Mouse (Mus musculus) forebrain, embryonic 12.5 days (tissue): Measurements from ENCODE around the gene Sema4a. TPM values are rescaled to one million over a fixed set of nuclear protein-coding genes. Genes with fewer than 3 reads are reported as not detected.

Experiments
- ATAC-seq: fragments of 200-750 bp; cut with Nextera tagmentation; 2 replicates; pipeline ENCODE4 v1.8.0; 2017; ENCODE audit warnings: moderate TSS enrichment; ENCODE audit not compliant: low FRiP score
- H3K27ac ChIP-seq: fragments of 300-500 bp; sonication (generic); 2 replicates; pipeline ENCODE4 v1.5.1; 2016; ENCODE audit warnings: mild to moderate bottlenecking
- H3K27me3 ChIP-seq: fragments of 300-500 bp; sonication (generic); 2 replicates; pipeline ENCODE4 v1.6.1; 2016; ENCODE audit warnings: mild to moderate bottlenecking
- H3K36me3 ChIP-seq: fragments of 300-500 bp; sonication (generic); replicated peaks from 2 replicates; pipeline ENCODE4 v1.6.1; 2016; ENCODE audit warnings: mild to moderate bottlenecking
- H3K4me1 ChIP-seq: fragments of 300-500 bp; sonication (generic); 2 replicates; pipeline ENCODE4 v1.6.1; 2016
- H3K4me2 ChIP-seq: fragments of 300-500 bp; sonication (generic); 2 replicates; pipeline ENCODE4 v1.6.1; 2016; ENCODE audit warnings: mild to moderate bottlenecking, moderate library complexity
- H3K4me3 ChIP-seq: fragments of 300-500 bp; sonication (generic); replicated peaks from 2 replicates; pipeline ENCODE4 v1.5.1; 2016; ENCODE audit warnings: mild to moderate bottlenecking
- H3K9ac ChIP-seq: fragments of 300-500 bp; sonication (generic); 2 replicates; pipeline ENCODE4 v1.6.1; 2016; ENCODE audit warnings: mild to moderate bottlenecking
- H3K9me3 ChIP-seq: fragments of 300-500 bp; sonication (generic); 2 replicates; pipeline ENCODE4 v1.6.1; 2016
- WGBS: fragments of 180-500 bp; shearing (Covaris S2); methylation state at CpG from one replicate; pipeline ENCODE4 v1.1.7; 2016; 5-methylcytosine and 5-hydroxymethylcytosine counted together
- polyA plus RNA-seq: library from polyadenylated mRNA; unstranded; fragments of >200 nt; fragmentation: Nextera tagmentation; extraction: Ambion mirVana; gene quantifications from 2 replicates; pipeline ENCODE4 v1.2.1, GENCODE M21; 2016

Gene Sema4a
- polyA plus RNA-seq, 1 experiment from 2014 or later, result 15.3 TPM

- peak; percentile 81 for ATAC-seq
- H3K4me1 ChIP-seq, result no peaks in the 10 kb centered on the region
- H3K9me3 ChIP-seq, result no peaks in the 10 kb centered on the region
- H3K4me3 ChIP-seq, result no peak overlapping the region
- 27% methylated on average over 16 of the region's 16 CpGs for WGBS
- H3K27ac ChIP-seq, result no peak overlapping the region
- H3K4me2 ChIP-seq, result no peak overlapping the region
- H3K36me3 ChIP-seq, result no peaks in the 10 kb centered on the region
- peaks cover 16% of the 10 kb centered on the region for H3K27me3 ChIP-seq
- H3K9ac ChIP-seq, result no peak overlapping the region
These were observed 6.3 kb upstream of the Sema4a start for GRCm38 (mm10) chr3:88467116-88467824.

GRCm38 (mm10) chr3:88465127-88465526 lies 4.1 kb upstream of the Sema4a start:
- peaks cover 24% of the 10 kb centered on the region for H3K27me3 ChIP-seq
- H3K4me2 ChIP-seq, result no peak overlapping the region
- no peak overlapping the region for H3K9ac ChIP-seq
- H3K9me3 ChIP-seq, result no peaks in the 10 kb centered on the region
- ATAC-seq, result no peak
- H3K27ac ChIP-seq, result no peak overlapping the region
- no peak overlapping the region for H3K4me3 ChIP-seq
- no peaks in the 10 kb centered on the region for H3K36me3 ChIP-seq
- 87% methylated on average over 2 of the region's 2 CpGs for WGBS
- peaks cover 9% of the 10 kb centered on the region; the same call in 1 of the 2 replicates for H3K4me1 ChIP-seq

- H3K9me3 ChIP-seq, result no peaks in the 10 kb centered on the region
- no peak for ATAC-seq
- H3K4me2 ChIP-seq, result no peak overlapping the region
- no peak overlapping the region for H3K9ac ChIP-seq
- H3K4me3 ChIP-seq, result no peak overlapping the region
- H3K27ac ChIP-seq, result no peak overlapping the region
- no peaks in the 10 kb centered on the region for H3K36me3 ChIP-seq
- H3K4me1 ChIP-seq, result peaks cover 9% of the 10 kb centered on the region; the same call in 1 of the 2 replicates
- peaks cover 28% of the 10 kb centered on the region for H3K27me3 ChIP-seq
- 54% methylated on average over 3 of the region's 3 CpGs for WGBS
These were observed 3.4 kb upstream of the Sema4a start for GRCm38 (mm10) chr3:88464425-88464824.

GRCm38 (mm10) chr3:88460029-88460428 lies 953 bp downstream of the Sema4a start:
- Histone ChIP-seq H3K27me3 (peaks cover 20% of the 10 kb centered on the region; the same call in 1 of the 2 replicates), H3K27ac (no peak overlapping the region), H3K4me3 (no peak overlapping the region), H3K4me2 (no peak overlapping the region), H3K4me1 (peaks cover 33% of the 10 kb centered on the region), H3K36me3 (no peaks in the 10 kb centered on the region), H3K9ac (no peak overlapping the region), H3K9me3 (no peaks in the 10 kb centered on the region)
- ATAC-seq, result no peak
- WGBS, result 74% methylated on average over 5 of the region's 5 CpGs

- peaks cover 33% of the 10 kb centered on the region for H3K4me1 ChIP-seq
- 2% methylated on average over 14 of the region's 14 CpGs for WGBS
- H3K27me3 ChIP-seq, result peaks cover 21% of the 10 kb centered on the region; the same call in 1 of the 2 replicates
- no peaks in the 10 kb centered on the region for H3K9me3 ChIP-seq
- peak overlapping the region; percentile 50 for H3K9ac ChIP-seq
- ATAC-seq, result peak; percentile 87
- H3K4me3 ChIP-seq, result peak overlapping the region; percentile 40
- peak overlapping the region; percentile 69 for H3K27ac ChIP-seq
- no peaks in the 10 kb centered on the region for H3K36me3 ChIP-seq
- peak overlapping the region; percentile 55 for H3K4me2 ChIP-seq
These were observed 2.2 kb downstream of the Sema4a start for GRCm38 (mm10) chr3:88458778-88459219.

- peak overlapping the region; percentile 55 for H3K4me2 ChIP-seq
- H3K27ac ChIP-seq, result no peak overlapping the region
- peaks cover 19% of the 10 kb centered on the region; the same call in 1 of the 2 replicates for H3K27me3 ChIP-seq
These were observed 4.0 kb downstream of the Sema4a start for GRCm38 (mm10) chr3:88456746-88457532.

GRCm38 (mm10) chr3:88456313-88456712 lies 4.7 kb downstream of the Sema4a start:
- 0 out of 2 replicates have a peak, but pooled peaks cover 6% of the 10 kb centered on the region for H3K36me3 ChIP-seq
- no peak overlapping the region for H3K4me3 ChIP-seq
- no peak overlapping the region for H3K4me2 ChIP-seq
- ATAC-seq, result no peak
- no peak overlapping the region for H3K27ac ChIP-seq
- H3K4me1 ChIP-seq, result peaks cover 34% of the 10 kb centered on the region
- H3K9me3 ChIP-seq, result no peaks in the 10 kb centered on the region
- no peak overlapping the region for H3K9ac ChIP-seq
- H3K27me3 ChIP-seq, result peaks cover 17% of the 10 kb centered on the region; the same call in 1 of the 2 replicates
- WGBS, result 96% methylated on average over 8 of the region's 8 CpGs

More at GRCm38 (mm10) chr3:88456746-88457532, 4.0 kb downstream of the Sema4a start:
- no peak overlapping the region for H3K4me3 ChIP-seq
- 76% methylated on average over 7 of the region's 7 CpGs for WGBS
- H3K4me1 ChIP-seq, result peaks cover 36% of the 10 kb centered on the region
- 0 out of 2 replicates have a peak, but pooled peaks cover 6% of the 10 kb centered on the region for H3K36me3 ChIP-seq
- no peak overlapping the region for H3K9ac ChIP-seq
- ATAC-seq, result no peak
- no peaks in the 10 kb centered on the region for H3K9me3 ChIP-seq

- no peak for ATAC-seq
- Histone ChIP-seq H3K9me3 (no peaks in the 10 kb centered on the region), H3K36me3 (0 out of 2 replicates have a peak, but pooled peaks cover 6% of the 10 kb centered on the region), H3K4me2 (no peak overlapping the region), H3K4me1 (peaks cover 28% of the 10 kb centered on the region), H3K9ac (0 out of 2 replicates have a peak overlapping the region, but pooled peaks have one; percentile 4), H3K27ac (no peak overlapping the region), H3K4me3 (no peak overlapping the region), H3K27me3 (peaks cover 15% of the 10 kb centered on the region; the same call in 1 of the 2 replicates)
- 81% methylated on average over 18 of the region's 18 CpGs for WGBS
These were observed 5.3 kb downstream of the Sema4a start for GRCm38 (mm10) chr3:88455588-88456264.

- H3K36me3 ChIP-seq, result 0 out of 2 replicates have a peak, but pooled peaks cover 6% of the 10 kb centered on the region
- H3K4me2 ChIP-seq, result no peak overlapping the region
- peaks cover 29% of the 10 kb centered on the region for H3K4me1 ChIP-seq
- no peak overlapping the region for H3K9ac ChIP-seq
- H3K9me3 ChIP-seq, result no peaks in the 10 kb centered on the region
- 62% methylated on average over 9 of the region's 9 CpGs for WGBS
- no peak overlapping the region for H3K4me3 ChIP-seq
- peaks cover 12% of the 10 kb centered on the region; the same call in 1 of the 2 replicates for H3K27me3 ChIP-seq
- ATAC-seq, result no peak
- H3K27ac ChIP-seq, result no peak overlapping the region
These were observed 6.0 kb downstream of the Sema4a start for GRCm38 (mm10) chr3:88454762-88455587.

- H3K36me3 ChIP-seq, result 0 out of 2 replicates have a peak, but pooled peaks cover 6% of the 10 kb centered on the region
- no peak overlapping the region for H3K9ac ChIP-seq
- H3K27ac ChIP-seq, result no peak overlapping the region
- no peak for ATAC-seq
- H3K4me1 ChIP-seq, result peaks cover 36% of the 10 kb centered on the region
- peaks cover 10% of the 10 kb centered on the region; the same call in 1 of the 2 replicates for H3K27me3 ChIP-seq
- no peak overlapping the region for H3K4me2 ChIP-seq
- H3K4me3 ChIP-seq, result no peak overlapping the region
- H3K9me3 ChIP-seq, result no peaks in the 10 kb centered on the region
- WGBS, result 83% methylated on average over 8 of the region's 8 CpGs
These were observed 7.0 kb downstream of the Sema4a start for GRCm38 (mm10) chr3:88453986-88454385.

- Histone ChIP-seq H3K9ac (no peak overlapping the region), H3K27ac (no peak overlapping the region), H3K9me3 (no peaks in the 10 kb centered on the region), H3K4me2 (no peak overlapping the region), H3K27me3 (peaks cover 10% of the 10 kb centered on the region; the same call in 1 of the 2 replicates), H3K4me1 (peaks cover 33% of the 10 kb centered on the region), H3K36me3 (peaks cover 6% of the 10 kb centered on the region; the same call in 1 of the 2 replicates), H3K4me3 (no peak overlapping the region)
- ATAC-seq, result no peak
- WGBS, result 69% methylated on average over 8 of the region's 8 CpGs
These were observed 7.6 kb downstream of the Sema4a start for GRCm38 (mm10) chr3:88453369-88453768.
